Mouse (Mus musculus): ENCODE data around the gene Siah2.

Gene Siah2

GRCm38 (mm10) chr3:58693331-58693730 lies 1.1 kb upstream of the Siah2 start:
- DNase-seq = no peak

DNA sequence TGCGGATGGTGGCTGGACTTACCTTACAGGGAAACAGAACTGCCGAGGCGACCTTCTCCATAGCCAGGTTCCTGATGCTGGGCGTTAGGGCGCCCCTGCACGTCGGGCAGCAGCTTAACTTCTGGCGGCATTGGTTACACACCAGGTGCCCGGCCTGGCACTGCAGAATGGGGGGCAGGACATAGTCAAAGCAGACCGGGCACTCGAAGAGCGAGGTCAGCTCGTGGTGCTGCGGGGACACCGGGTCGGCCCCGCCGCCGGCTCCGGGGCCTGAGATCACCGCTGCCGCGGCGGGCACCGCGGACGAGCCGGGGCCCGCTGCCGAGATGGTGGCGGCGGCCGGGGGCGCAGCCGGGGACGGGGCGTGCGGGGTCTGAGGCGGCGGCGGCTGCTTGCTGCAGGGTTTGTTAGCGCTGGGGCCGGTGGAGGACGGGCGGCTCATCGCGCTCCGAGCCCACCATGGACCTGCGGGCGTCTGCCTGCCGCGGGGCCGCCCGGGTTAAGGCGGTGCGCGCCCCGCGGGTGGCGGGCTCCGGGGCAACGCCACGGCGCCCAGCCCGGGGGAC lies 743 bp downstream of the Siah2 start:
- DNase-seq = peak; percentile 49

DNA sequence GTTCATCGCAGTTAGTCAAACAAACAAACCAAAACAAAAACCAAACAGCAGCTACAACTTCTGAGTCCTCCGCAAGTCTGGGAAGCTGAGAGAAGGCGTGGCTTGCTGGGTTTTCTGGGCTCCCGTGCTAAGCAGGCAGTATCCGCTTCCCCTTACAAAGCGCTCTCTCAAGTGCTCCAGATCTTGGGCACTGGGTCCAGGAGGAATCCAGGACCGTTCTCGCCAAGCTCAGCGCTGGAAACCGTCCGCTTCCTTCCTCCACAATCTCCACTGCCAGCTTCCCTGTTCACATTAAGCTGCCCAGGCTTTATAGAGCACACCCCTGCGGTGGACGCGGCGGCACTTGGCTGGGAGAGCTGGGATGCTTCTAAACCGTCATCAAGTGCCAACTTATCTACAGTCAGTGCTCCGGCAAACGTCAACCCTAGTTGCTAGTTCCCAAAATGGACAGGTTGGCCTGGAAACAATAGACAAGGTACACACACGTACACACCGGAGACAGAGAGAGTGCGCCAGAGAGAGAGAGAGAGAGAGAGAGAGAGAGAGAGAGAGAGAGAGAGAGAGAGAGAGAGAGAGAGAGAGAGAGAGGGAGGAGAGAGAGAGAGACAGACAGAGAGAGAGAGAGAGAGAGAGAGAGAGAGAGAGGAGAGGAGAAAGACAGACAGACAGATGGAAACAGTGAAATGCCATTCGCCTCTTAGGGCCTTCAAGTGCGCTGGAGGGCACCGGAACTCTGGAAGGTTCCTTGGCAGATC lies 1.4 kb downstream of the Siah2 start:
- DNase-seq = peak; percentile 56 to 59

DNA sequence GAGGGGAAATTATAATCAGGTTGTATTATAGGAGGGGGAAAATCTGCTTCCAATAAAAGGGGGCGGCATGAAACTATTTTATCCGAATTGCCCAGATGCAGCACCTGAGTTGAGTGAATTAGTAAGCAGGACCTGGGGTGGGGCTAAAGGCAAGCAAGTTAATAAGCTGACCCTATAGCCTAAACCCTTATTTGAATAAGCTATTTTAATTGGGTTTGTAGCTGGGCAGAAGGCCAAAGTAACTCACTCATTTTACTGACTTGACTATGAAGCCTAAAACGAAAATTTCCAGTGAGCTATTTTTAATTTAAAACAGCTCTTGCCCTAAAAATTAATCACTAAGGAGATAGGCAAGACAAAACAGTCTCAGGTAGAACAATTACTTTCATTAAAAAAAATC lies 2.5 kb downstream of the Siah2 start:
- DNase-seq = no peak

GRCm38 (mm10) chr3:58689105-58689504 lies 3.1 kb downstream of the Siah2 start:
- DNase-seq = no peak

DNA sequence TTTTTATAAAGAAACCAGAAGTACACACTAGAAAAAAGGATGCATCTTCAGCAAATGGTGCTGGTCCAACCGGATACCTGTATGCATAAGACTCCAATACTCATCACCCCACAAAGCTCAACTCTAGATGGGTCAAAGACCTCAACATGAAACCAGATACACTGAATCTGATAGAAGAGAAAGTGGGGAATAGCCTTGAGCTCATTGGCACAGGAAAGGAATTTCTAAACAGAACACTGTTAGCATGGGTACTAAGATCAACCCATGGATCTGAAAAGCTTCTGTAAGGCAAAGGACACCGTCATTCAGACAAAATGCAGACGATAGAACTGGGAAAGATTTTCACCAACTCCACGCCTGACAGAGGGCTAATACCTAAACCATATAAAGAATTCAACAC lies 3.6 kb downstream of the Siah2 start:
- no peak for DNase-seq

- DNase-seq = no peak
Observed at GRCm38 (mm10) chr3:58686922-58687284, 5.3 kb downstream of the Siah2 start.

GRCm38 (mm10) chr3:58686206-58686921 lies 5.8 kb downstream of the Siah2 start:
- DNase-seq = no peak

DNA sequence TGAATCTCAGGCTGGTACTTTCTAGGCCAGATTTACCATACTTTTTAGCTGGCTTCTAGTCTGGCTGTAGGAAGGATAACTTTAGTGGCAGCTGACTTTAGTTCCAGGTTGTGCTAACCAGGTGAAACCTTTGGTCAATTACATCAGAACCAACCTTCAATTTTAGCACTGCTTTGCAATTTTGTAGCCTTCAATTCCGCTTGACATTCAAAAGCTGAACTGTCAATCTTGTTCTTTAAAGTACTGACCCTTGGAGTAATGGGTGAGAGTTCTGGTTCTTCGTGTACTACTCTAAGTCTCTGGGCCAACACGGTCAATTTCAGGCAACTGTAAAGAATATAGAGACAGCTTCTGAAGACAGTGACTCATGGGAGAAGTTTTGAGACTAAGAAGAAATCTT lies 6.8 kb downstream of the Siah2 start:
- DNase-seq = no peak

DNA sequence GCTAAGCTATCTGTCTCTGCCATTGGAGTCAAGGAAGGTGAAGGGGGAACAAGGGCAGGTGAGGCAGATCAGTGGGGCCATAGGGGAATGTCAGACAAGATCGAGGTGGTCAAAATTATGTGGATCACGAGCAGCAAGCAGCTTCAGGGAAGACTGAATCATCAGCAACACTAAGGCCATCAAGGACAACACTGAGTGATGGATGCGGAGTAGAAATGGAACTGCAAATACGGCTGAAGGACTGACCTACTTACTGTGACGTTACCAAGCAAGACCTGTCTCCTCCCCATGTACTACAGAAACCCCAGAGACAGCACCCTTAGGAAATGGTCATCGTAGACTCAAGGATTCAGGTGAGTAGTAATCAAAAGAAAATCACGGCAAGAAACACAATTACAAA lies 8.9 kb downstream of the Siah2 start:
- no peak for DNase-seq

- DNase-seq = no peak
Observed at GRCm38 (mm10) chr3:58682336-58682735, 9.9 kb downstream of the Siah2 start.

DNA sequence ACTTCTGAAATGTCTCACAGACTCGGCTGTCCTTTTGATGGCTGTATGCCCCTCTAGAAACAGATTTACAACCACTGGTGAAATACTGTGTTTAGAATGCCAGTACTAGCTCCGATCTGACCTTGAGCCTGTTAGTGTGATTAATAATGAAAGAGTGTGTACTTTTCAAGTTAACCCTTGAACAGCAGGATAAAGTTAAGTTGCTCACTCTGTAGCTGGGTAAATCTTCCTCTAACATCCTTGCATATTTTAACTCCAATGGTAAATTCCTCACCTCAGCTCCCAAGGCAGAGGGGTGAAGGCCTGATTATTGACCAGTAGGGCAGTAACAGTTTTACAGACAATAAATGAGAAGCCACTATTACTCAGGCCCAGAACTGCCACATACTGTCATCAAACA lies 10.4 kb downstream of the Siah2 start:
- DNase-seq = no peak

DNA sequence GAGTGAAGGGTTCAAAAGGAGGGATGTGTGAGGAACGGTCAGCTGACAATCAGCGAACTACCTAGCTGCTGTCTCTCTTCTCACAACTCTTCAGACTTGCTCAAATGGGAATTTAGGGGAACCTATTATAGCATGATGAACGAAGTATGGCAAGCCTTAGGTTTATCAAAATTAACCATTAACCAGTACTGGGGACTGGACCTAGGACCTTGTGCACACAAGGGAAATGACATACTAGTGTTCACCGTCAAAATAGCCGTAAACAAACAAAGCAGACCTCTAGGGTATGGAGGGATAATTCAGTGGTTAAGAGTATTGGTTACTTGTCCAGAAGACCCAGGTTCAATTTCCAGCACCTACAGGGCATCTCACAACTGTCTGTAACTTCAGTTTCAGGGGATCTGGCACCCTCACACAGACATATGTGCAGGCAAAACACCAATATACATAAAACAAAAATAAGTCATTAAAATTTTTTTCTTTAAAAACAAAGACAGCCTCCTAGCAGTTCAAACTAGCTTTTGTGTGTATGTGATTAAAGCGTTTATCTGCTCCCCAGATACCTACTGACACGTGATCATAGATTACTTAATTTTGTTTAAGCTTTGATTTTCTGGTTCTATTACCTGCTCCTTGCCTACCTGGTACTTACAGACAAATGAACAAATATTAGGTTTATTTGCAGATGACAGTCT lies 11.1 kb downstream of the Siah2 start:
- DNase-seq = no peak

- DNase-seq = no peak
Observed at GRCm38 (mm10) chr3:58679996-58680395, 12.2 kb downstream of the Siah2 start.

GRCm38 (mm10) chr3:58678905-58679304 lies 13.3 kb downstream of the Siah2 start:
- DNase-seq = no peak

DNA sequence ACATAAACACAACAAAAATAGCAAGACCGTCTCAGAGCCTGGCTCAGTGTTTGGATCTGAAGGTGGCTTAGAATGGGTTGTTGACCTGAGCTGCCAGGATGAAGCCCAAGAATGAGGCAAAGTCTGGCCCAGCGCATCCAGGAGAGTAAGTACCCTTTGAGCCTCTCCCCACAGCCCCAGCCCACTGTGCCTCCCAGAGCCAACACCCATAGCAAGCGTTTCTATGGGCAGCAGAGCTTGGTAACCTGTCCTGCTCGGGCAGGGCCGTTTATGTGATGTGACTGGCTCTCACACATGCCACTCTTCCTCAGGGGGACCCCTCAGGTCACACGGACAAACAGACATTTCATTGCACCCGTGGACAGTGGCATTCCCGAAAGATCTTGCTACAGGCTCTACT lies 13.8 kb downstream of the Siah2 start:
- no peak for DNase-seq

- DNase-seq = no peak
Observed at GRCm38 (mm10) chr3:58677615-58678014, 14.6 kb downstream of the Siah2 start.

DNA sequence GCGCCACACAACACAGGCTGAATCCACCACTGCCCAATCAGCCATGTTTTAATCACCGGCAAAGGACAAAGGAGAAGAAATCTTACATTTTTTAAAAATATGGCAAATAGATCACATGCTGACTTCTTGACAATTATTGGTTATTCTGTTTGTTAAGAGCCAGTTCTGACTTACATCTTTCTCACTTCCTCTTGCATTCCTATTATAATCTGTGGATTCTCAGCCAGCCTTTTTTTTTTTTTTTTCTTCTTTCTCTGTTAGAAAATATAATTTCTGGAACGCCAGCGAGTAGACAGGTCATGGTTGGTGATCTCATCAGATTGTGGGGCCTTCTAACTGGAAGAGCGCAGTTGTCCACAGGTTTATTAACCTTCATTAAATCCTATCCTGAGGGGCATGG lies 18.9 kb downstream of the Siah2 start:
- no peak for DNase-seq

DNA sequence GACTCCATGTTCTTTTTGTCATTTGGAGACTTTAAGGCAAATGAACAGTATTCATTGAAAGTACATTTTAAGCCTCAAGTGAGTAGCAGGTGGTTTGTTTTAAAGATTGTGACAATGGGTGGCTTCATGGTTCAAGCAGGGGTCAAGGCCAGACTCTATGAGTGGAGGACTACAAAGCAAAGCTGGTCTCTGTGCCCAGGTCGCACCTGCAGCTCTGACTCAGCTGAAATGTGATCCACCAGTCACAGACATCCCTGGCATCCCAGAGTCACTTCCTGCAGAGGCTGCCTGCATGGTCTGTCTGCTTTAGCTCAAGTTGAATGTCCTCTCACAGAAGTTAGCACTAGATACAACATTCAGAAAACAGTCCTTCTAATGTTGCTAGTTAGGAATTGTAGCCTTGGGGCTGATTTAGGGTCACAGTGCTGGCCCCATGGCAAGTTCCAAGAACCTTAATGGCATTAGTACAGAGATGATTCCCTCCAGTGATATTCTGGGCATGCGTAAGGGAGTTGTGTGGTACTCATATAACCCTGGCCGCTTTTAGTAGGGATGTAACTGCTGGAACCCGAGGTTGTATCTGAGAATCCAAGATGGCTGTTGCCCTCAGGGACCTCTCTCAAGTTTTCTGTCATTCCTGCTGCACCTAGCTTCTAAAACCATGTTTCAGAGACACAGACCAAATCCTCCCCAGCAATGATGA lies 19.6 kb downstream of the Siah2 start:
- DNase-seq = no peak

GRCm38 (mm10) chr3:58671616-58672250 lies 20.5 kb downstream of the Siah2 start:
- no peak for DNase-seq

GRCm38 (mm10) chr3:58663970-58664369 lies 28.2 kb downstream of the Siah2 start:
- no peak for DNase-seq

- DNase-seq = no peak
Observed at GRCm38 (mm10) chr3:58660636-58661035, 31.6 kb downstream of the Siah2 start.

- DNase-seq = peak; percentile 54
Observed at GRCm38 (mm10) chr3:58657356-58657755, 34.8 kb downstream of the Siah2 start.

Measured in thymus, postnatal 36 days (tissue).